Mouse (Mus musculus) intestine, embryonic 15.5 days (tissue): Measurements from ENCODE around the gene Olfr1295. TPM values are rescaled to one million over a fixed set of nuclear protein-coding genes. Genes with fewer than 3 reads are reported as not detected.

Source experiments
- ATAC-seq: fragments of 200-750 bp; cut with Nextera tagmentation; 2 replicates; pipeline ENCODE4 v1.8.0; 2017; ENCODE audit warnings: moderate TSS enrichment, moderate library complexity
- H3K27ac ChIP-seq: fragments of 300-500 bp; sonication (generic); 2 replicates; pipeline ENCODE4 v1.5.1; 2015; ENCODE audit warnings: mild to moderate bottlenecking, inconsistent platforms
- H3K27me3 ChIP-seq: fragments of 300-500 bp; sonication (generic); replicated peaks from 2 replicates; pipeline ENCODE4 v1.6.1; 2015; ENCODE audit warnings: inconsistent platforms
- H3K36me3 ChIP-seq: fragments of 300-500 bp; sonication (generic); 2 replicates; pipeline ENCODE4 v1.6.1; 2015; ENCODE audit warnings: inconsistent platforms
- H3K4me1 ChIP-seq: fragments of 300-500 bp; sonication (generic); replicated peaks from 2 replicates; pipeline ENCODE4 v1.6.1; 2015; ENCODE audit warnings: inconsistent platforms
- H3K4me2 ChIP-seq: fragments of 300-500 bp; sonication (generic); replicated peaks from 2 replicates; pipeline ENCODE4 v1.6.1; 2015; ENCODE audit warnings: mild to moderate bottlenecking, inconsistent platforms
- H3K4me3 ChIP-seq: fragments of 300-500 bp; sonication (generic); replicated peaks from 2 replicates; pipeline ENCODE4 v1.5.1; 2015; ENCODE audit warnings: inconsistent platforms
- H3K9ac ChIP-seq: fragments of 300-500 bp; sonication (generic); 2 replicates; pipeline ENCODE4 v1.6.1; 2015; ENCODE audit warnings: inconsistent platforms
- H3K9me3 ChIP-seq: fragments of 300-500 bp; sonication (generic); 2 replicates; pipeline ENCODE4 v1.6.1; 2016; ENCODE audit warnings: inconsistent platforms
- WGBS: fragments of 180-500 bp; shearing (Covaris S2); methylation state at CpG from one replicate; pipeline ENCODE4 v1.1.7; 2015; 5-methylcytosine and 5-hydroxymethylcytosine counted together
- polyA plus RNA-seq: library from polyadenylated mRNA; unstranded; fragments of >200 nt; fragmentation: Nextera tagmentation; extraction: Ambion mirVana; gene quantifications from 2 replicates; pipeline ENCODE4 v1.2.1, GENCODE M21; 2015

Olfr1295 gene
- not detected in 2 replicates for polyA plus RNA-seq

DNA sequence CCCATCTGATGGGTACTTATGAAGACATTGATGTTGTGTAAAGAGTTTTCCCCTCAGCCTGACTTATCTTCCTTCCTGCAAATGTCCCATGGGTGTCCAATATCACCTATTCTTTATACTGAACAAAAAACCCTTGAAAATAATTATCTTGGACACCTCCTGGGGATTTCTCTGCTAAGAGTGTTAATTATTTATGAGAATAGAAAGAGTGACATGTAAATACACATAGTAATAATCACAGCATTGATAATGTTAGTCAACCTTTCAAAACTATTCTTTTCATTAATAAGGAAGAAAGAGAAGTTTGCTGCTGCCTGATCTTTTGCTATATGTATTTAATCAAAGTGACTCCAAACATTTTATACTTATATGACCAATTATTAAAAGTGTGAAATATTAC, at the start of gene Olfr1295:
Olfr1295 (minus strand) TSS at position 101 of the 400 bp plus-strand sequence.
- no peak for ATAC-seq
- no peak within 1 kb of the TSS for H3K4me2 ChIP-seq
- H3K36me3 ChIP-seq: no peaks in the 10 kb centered on the region
- no peak within 1 kb of the TSS for H3K4me3 ChIP-seq
- H3K4me1 ChIP-seq: no peaks in the 10 kb centered on the region
- no peak within 1 kb of the TSS for H3K9ac ChIP-seq
- no peak within 1 kb of the TSS for H3K27ac ChIP-seq
- H3K27me3 ChIP-seq: no peaks in the 10 kb centered on the region
- no peaks in the 10 kb centered on the region for H3K9me3 ChIP-seq

- Histone ChIP-seq H3K4me3 (no peak within 1 kb of the TSS), H3K4me2 (no peak within 1 kb of the TSS), H3K27me3 (no peaks in the 10 kb centered on the region), H3K9ac (no peak within 1 kb of the TSS), H3K36me3 (no peaks in the 10 kb centered on the region), H3K4me1 (no peaks in the 10 kb centered on the region), H3K27ac (no peak within 1 kb of the TSS), H3K9me3 (no peaks in the 10 kb centered on the region)
- ATAC-seq: no peak
- 49% methylated on average over 1 of the region's 1 CpGs for WGBS
Measured at GRCm38 (mm10) chr2:111540191-111540590, 29.3 kb downstream of the Olfr1295 start, which contains the start of gene Olfr1294. Gene Olfr1294 (minus strand): TSS chr2:111540291.

GRCm38 (mm10) chr2:111524903-111525302, 44.6 kb downstream of the Olfr1295 start, which contains the start of gene Olfr1293-ps:
Gene Olfr1293-ps (plus strand): TSS chr2:111525203.
- Histone ChIP-seq H3K9ac (no peak within 1 kb of the TSS), H3K27ac (no peak within 1 kb of the TSS), H3K9me3 (no peaks in the 10 kb centered on the region), H3K4me2 (no peak within 1 kb of the TSS), H3K4me3 (no peak within 1 kb of the TSS), H3K4me1 (no peaks in the 10 kb centered on the region), H3K36me3 (no peaks in the 10 kb centered on the region), H3K27me3 (no peaks in the 10 kb centered on the region)
- no peak for ATAC-seq
- WGBS: 85% methylated on average over 1 of the region's 1 CpGs

DNA sequence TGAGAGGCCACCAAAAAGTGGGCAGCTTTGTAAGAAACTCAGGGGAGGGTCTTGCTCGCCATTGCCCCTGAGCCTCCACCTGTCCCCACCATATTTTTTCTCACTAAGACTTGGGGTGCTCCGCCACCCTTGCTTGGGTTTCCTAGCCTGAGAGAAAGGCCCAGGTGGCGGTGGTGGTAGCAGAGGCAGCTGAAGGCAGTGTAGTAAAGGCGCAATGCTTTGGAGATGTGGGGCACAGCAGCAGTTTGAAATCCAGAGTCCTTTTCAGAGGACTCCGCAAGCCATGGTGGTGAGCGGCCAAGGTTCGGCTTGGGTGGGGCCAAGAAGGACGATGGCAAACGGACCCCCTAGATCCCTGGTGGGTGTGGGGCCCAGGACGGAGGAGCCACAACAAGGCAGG, 52.0 kb downstream of the Olfr1295 start:
- H3K4me3 ChIP-seq: no peak overlapping the region
- no peak for ATAC-seq
- H3K4me2 ChIP-seq: no peak overlapping the region
- H3K36me3 ChIP-seq: no peaks in the 10 kb centered on the region
- no peak overlapping the region for H3K27ac ChIP-seq
- H3K27me3 ChIP-seq: no peaks in the 10 kb centered on the region
- no peaks in the 10 kb centered on the region for H3K9me3 ChIP-seq
- no peak overlapping the region for H3K9ac ChIP-seq
- H3K4me1 ChIP-seq: no peaks in the 10 kb centered on the region
- WGBS: 91% methylated on average over 10 of the region's 10 CpGs

Other genes with a start within 250 kb of the Olfr1295 start
- gene Olfr1281, start 243.2 kb downstream of the Olfr1295 start, polyA plus RNA-seq: not detected in 2 replicates
- not detected in 2 replicates for gene Olfr1282, start 233.6 kb downstream of the Olfr1295 start, polyA plus RNA-seq
- not detected in 2 replicates for gene Olfr1283, start 202.9 kb downstream of the Olfr1295 start, polyA plus RNA-seq
- not detected in 2 replicates for gene Olfr1284, start 194.2 kb downstream of the Olfr1295 start, polyA plus RNA-seq
- not detected in 2 replicates for gene Olfr1286, start 146.6 kb downstream of the Olfr1295 start, polyA plus RNA-seq
- gene Olfr1287, start 120.5 kb downstream of the Olfr1295 start, polyA plus RNA-seq: not detected in 2 replicates
- not detected in 2 replicates for gene Olfr1288, start 95.6 kb downstream of the Olfr1295 start, polyA plus RNA-seq
- not detected in 2 replicates for gene Olfr1289, start 88.9 kb downstream of the Olfr1295 start, polyA plus RNA-seq
- gene Olfr1290, start 75.9 kb downstream of the Olfr1295 start, polyA plus RNA-seq: not detected in 2 replicates
- not detected in 2 replicates for gene Olfr1291-ps1, start 72.5 kb downstream of the Olfr1295 start, polyA plus RNA-seq
- not detected in 2 replicates for gene Olfr1293-ps, start 44.5 kb downstream of the Olfr1295 start, polyA plus RNA-seq
- gene Olfr1294, start 29.4 kb downstream of the Olfr1295 start, polyA plus RNA-seq: not detected in 2 replicates
- not detected in 2 replicates for gene Olfr1297, start 56.8 kb upstream of the Olfr1295 start, polyA plus RNA-seq
- not detected in 2 replicates for gene Olfr1298, start 79.5 kb upstream of the Olfr1295 start, polyA plus RNA-seq
- gene Olfr1299, start 91.7 kb upstream of the Olfr1295 start, polyA plus RNA-seq: not detected in 2 replicates
- gene Olfr1301, start 181.3 kb upstream of the Olfr1295 start, polyA plus RNA-seq: not detected in 2 replicates
- gene Olfr1302, start 207.7 kb upstream of the Olfr1295 start, polyA plus RNA-seq: not detected in 2 replicates